Mouse (Mus musculus) heart, adult 2 months (tissue): ENCODE results near the gene Rpl6.

Source experiments
- CTCF ChIP-seq: fragments of 200-600 bp; IDR thresholded peaks from 2 replicates; pipeline ENCODE4 v1.8.1; 2022; ENCODE audit warnings: antibody characterized with exemption, mild to moderate bottlenecking, moderate library complexity
- EP300 ChIP-seq: fragments of 200-500 bp; IDR thresholded peaks from 2 replicates; pipeline ENCODE4 v1.6.1; 2011; ENCODE audit warnings: low read depth, low read length, control low read depth; ENCODE audit not compliant: insufficient read depth
- POLR2A ChIP-seq: fragments of 200-500 bp; IDR thresholded peaks from 2 replicates; pipeline ENCODE4 v1.6.1; 2011; ENCODE audit warnings: mild to moderate bottlenecking, low read depth, low read length, control low read depth; ENCODE audit not compliant: insufficient read depth

DNA sequence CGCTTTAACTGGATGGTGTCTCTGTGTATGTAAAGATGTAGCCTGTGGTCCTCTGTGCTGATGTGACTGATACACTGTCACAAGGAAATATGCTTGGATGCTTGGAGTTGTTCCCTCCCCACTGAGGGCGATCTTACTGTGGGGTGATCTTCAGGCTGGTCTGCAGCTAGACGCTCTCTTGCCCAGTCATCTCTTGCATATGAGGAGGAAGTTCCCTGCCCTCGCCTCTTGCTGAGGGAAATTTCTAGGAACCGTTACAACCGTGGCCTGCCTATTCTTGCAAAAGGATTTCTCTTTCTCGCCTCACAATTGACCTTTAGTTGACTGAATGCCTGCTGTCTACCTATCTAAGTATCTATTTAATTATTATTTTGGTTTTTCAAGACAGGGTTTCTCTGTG, 50.7 kb downstream of the Rpl6 start:
- TF ChIP-seq POLR2A (no peak), CTCF (no peak), EP300 (no peak)
